Mouse (Mus musculus): ENCODE measurements around the gene Ptprm.

- TF ChIP-seq POLR2A (IDR thresholded peaks at IDR 0.05; ENCODE audit: insufficient read depth, low read depth, low read length) (no peak), CTCF (IDR thresholded peaks at IDR 0.05; ENCODE audit: insufficient read depth, low read depth, low read length) (no peak)
Measured at GRCm38 (mm10) chr17:66683411-66683810, 670.8 kb downstream of the Ptprm start.
